Mouse (Mus musculus): ENCODE data around the gene Metrn.

Gene Metrn

DNA sequence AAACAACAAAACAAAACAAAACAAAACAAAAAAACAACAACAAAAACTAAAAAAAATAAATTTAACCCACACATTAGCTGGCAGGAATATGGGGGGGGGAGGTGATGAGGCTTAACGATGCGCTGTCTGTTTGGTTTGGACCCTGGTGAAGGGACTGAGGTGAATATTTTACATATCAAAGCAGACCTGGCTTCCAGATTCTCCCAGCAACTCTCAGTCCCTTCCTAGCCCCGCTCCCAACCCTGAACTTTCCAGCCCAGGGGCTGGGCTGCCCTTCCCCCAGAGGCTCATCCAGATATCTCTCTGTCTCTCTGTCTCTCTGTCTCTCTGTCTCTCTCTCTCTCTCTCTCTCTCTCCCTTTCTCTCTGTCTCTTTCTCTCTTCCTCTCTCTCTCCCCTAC is 34.3 kb downstream of the Metrn start:
- no peak for DNase-seq

- DNase-seq = no peak
Observed at GRCm38 (mm10) chr17:25761561-25761970, 35.4 kb downstream of the Metrn start.

DNA sequence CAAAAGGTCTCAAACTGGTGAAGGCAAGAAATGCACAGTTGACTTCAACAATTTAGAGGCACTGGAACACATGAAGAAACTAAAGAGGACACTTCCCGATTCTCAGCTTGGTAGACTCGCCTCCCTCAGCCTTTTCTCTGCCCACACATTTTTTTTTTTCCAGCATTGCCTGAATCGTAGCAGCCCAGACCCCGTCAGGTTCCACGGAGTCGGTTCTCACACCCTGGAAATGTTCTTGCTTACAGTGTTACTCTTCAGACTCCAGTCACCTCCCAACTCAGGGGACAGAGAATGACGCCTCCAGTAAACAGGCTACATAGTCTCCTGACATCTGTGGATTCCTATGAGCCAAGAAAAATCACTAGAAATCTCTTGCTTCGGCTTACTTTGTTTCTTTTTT is 36.8 kb downstream of the Metrn start:
- no peak for DNase-seq

- no peak for DNase-seq
Observed at GRCm38 (mm10) chr17:25757691-25758090, 39.2 kb downstream of the Metrn start.

DNA sequence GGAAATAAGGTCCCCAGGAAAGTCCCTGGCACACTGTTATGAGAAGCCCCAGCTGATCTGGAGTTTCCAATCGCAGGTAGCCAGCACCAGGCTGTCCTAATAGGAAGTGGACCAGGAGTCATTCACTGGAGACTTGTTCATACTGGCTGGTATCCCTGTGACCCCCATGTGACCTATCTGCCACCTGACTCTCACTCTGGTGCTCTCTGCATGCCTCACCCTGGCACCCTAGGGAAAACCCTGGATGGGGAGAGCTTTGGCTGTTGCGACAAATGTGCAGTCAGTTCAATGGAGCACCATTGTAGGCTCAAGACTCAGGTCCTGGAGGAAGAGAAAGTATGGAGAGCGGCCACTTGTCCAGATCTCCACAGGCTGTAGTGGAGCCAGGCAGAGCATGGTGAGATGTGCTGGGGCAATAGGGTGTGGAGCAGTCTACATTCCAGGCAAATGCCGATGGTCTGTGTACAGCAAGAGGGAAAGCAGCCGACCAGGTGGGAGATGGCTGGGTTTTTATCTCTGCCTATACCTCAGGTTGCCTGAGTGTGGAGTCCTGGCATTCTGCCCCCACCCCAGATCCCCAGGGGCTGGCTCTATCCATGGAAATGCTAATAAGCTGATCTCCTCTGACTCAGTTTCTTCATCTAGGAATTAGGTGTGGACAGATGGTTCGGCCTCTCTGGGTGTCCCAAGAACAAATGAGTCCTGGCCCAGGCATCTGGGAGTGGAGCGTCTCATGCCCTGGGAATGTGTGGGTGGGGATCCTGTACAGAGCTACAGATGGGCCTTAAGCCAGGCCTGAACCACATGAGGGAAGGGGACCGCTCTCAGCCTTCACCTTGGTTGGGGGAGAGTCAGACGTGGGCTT is 40.3 kb downstream of the Metrn start:
- no peak for DNase-seq

- no peak for DNase-seq
Observed at GRCm38 (mm10) chr17:25755627-25756377, 41.1 kb downstream of the Metrn start.

- DNase-seq = no peak
Observed at GRCm38 (mm10) chr17:25755086-25755485, 41.9 kb downstream of the Metrn start.

DNA sequence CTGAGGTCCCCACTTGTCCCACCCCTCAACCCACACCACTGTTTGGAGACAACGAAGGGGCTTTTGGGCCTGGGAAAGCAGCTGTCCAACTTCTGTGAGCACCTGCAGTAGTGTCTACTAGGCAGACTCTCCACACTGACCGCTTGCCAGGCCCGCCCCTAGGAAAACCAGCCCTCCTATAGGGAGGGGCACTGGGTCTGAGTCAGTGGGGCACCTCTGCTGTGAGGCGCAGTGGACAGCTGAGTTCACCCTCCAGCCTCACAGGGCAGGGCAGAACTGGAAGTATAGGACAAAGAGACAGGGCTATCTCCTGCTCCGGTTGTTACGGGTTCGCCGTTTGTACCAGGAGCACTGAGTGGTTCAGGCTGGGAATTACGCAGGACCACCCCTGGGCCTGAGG is 42.7 kb downstream of the Metrn start, which contains the start of gene Msln:
Gene Msln, minus strand, starts transcription at position 138 of the 400 bp plus-strand sequence.
- no peak for DNase-seq

DNA sequence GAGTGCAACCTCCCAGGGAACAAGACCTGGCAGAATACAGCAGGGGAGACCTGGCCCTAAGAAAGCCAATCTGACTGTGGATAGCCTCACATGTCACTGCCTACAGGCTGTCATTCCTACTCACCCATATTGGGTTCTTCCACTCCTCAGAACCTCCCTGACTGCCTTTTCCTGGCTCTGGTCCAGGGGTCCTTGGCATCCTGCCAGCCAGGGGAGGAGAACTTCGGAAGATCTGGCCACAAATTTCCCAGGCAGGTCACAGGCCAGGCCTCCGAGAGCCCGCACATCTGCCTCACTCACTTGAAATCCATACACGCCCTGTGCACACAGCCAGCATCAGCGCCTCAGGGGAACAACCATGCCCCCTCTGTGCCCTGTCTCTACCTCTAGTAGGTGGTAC is 45.5 kb downstream of the Metrn start:
- peak; percentile 30 to 66 for DNase-seq

DNA sequence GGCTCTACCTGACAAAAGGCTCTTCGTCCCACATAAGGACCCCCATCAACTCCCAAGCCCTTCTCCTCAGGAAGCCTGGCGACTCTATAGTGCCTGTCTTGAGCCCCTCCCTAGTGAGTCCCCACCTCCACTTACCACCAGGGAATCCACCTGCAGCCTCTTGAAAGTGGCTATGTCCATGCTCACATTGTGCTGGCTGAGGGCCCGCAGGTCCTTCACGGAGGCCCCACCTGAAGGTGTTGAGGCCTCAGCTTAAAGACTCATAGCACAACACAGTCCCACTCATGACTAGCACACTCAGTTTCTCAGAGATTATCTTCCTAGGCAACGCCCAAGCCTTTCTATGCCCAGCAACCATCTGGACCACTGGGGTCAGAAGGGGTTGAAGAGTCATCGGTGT is 47.6 kb downstream of the Metrn start:
- DNase-seq = no peak

- no peak for DNase-seq
Observed at GRCm38 (mm10) chr17:25748238-25748637, 48.7 kb downstream of the Metrn start.

DNA sequence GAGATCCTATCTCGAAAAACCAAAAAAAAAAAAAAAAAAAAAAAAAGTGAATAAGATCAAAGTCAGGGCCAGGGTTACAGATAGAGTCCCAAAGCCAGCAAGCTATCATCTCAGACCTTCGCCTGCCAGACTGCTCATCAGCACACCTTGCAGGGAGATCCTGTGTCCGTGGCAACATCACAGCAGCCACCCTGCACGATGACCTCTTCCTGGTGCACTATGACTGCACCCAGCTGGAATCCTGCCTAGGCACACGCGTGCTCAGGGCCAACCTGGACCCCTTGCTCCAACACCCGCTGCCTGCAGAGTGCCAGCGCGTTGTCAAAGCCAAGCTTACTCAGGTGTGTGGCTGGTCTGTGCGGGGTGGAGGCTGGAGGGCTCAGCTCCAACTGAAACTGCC is 52.6 kb downstream of the Metrn start:
- DNase-seq = no peak

DNA sequence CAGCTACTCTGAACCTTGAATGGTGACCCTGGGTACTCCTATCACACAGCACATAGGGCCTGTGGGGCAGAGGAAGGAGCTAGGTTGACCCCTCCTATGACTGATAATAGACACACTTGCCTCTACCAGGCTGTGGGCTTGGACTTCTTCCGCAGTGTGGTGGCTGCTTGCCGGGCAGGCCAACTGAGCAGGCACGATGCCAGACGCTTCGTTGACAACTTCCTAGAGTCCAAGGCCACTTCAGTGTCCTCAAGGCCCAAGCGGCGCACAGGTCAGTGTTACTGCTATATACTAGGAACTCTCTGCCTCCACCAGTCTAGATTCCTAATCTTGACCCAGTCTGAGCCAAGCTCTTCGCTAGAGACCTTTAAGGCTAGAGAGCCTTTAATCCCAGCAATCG is 53.1 kb downstream of the Metrn start:
- no peak for DNase-seq
